Mouse (Mus musculus): Measurements from ENCODE around the gene Agrn. TPM values are rescaled to one million over a fixed set of nuclear protein-coding genes. Genes with fewer than 3 reads are reported as not detected.

Agrn gene
- polyA plus RNA-seq, 1 experiment: 37.5 TPM

GRCm38 (mm10) chr4:156130940-156131339 is 66.3 kb downstream of the Agrn start:
- H3K4me1 ChIP-seq (ENCODE audit: control insufficient read depth, insufficient read depth, low read length): no peaks in the 10 kb centered on the region; the same call in 1 of the 2 replicates
- H3K4me3 ChIP-seq (replicated peaks; ENCODE audit: control insufficient read depth, low read depth, low read length): no peak overlapping the region
- 84% methylated on average over 10 of the region's 10 CpGs for WGBS
- H3K27ac ChIP-seq (ENCODE audit: control insufficient read depth, insufficient read depth, low read depth, low read length, poor library complexity): no peak overlapping the region
- TF ChIP-seq CTCF (IDR thresholded peaks at IDR 0.05; ENCODE audit: control insufficient read depth, insufficient read depth, low read length) (no peak), POLR2A (IDR thresholded peaks at IDR 0.05; ENCODE audit: borderline replicate concordance, control insufficient read depth, low read depth, low read length) (no peak)

GRCm38 (mm10) chr4:156130436-156130835 is 66.9 kb downstream of the Agrn start, which contains the start of gene Rnf223:
Gene Rnf223, plus strand, starts transcription at chr4:156130513.
- Histone ChIP-seq H3K4me1 (ENCODE audit: control insufficient read depth, insufficient read depth, low read length) (no peaks in the 10 kb centered on the region; the same call in 1 of the 2 replicates), H3K27ac (ENCODE audit: control insufficient read depth, insufficient read depth, low read depth, low read length, poor library complexity) (no peak within 1 kb of the TSS), H3K4me3 (replicated peaks; ENCODE audit: control insufficient read depth, low read depth, low read length) (no peak within 1 kb of the TSS)
- no peak for TF ChIP-seq CTCF (IDR thresholded peaks at IDR 0.05; ENCODE audit: control insufficient read depth, insufficient read depth, low read length)
- TF ChIP-seq POLR2A (IDR thresholded peaks at IDR 0.05; ENCODE audit: borderline replicate concordance, control insufficient read depth, low read depth, low read length): no peak
- 84% methylated on average over 15 of the region's 15 CpGs for WGBS

- no peaks in the 10 kb centered on the region for H3K4me1 ChIP-seq (ENCODE audit: control insufficient read depth, insufficient read depth, low read length)
- 71% methylated on average over 5 of the region's 5 CpGs for WGBS
These were observed 68.5 kb downstream of the Agrn start for GRCm38 (mm10) chr4:156128746-156129145.

GRCm38 (mm10) chr4:156126841-156127240 is 70.4 kb downstream of the Agrn start:
- H3K4me1 ChIP-seq (ENCODE audit: control insufficient read depth, insufficient read depth, low read length): no peaks in the 10 kb centered on the region
- no peak overlapping the region for H3K4me3 ChIP-seq (replicated peaks; ENCODE audit: control insufficient read depth, low read depth, low read length)
- TF ChIP-seq POLR2A (IDR thresholded peaks at IDR 0.05; ENCODE audit: borderline replicate concordance, control insufficient read depth, low read depth, low read length) (no peak), CTCF (IDR thresholded peaks at IDR 0.05; ENCODE audit: control insufficient read depth, insufficient read depth, low read length) (no peak)
- no peak overlapping the region for H3K27ac ChIP-seq (ENCODE audit: control insufficient read depth, insufficient read depth, low read depth, low read length, poor library complexity)
- 72% methylated on average over 7 of the region's 7 CpGs for WGBS

More at GRCm38 (mm10) chr4:156128746-156129145, 68.5 kb downstream of the Agrn start:
- Histone ChIP-seq H3K4me3 (replicated peaks; ENCODE audit: control insufficient read depth, low read depth, low read length) (no peak overlapping the region), H3K27ac (ENCODE audit: control insufficient read depth, insufficient read depth, low read depth, low read length, poor library complexity) (no peak overlapping the region)
- TF ChIP-seq CTCF (IDR thresholded peaks at IDR 0.05; ENCODE audit: control insufficient read depth, insufficient read depth, low read length): no peak
- no peak for TF ChIP-seq POLR2A (IDR thresholded peaks at IDR 0.05; ENCODE audit: borderline replicate concordance, control insufficient read depth, low read depth, low read length)

DNA sequence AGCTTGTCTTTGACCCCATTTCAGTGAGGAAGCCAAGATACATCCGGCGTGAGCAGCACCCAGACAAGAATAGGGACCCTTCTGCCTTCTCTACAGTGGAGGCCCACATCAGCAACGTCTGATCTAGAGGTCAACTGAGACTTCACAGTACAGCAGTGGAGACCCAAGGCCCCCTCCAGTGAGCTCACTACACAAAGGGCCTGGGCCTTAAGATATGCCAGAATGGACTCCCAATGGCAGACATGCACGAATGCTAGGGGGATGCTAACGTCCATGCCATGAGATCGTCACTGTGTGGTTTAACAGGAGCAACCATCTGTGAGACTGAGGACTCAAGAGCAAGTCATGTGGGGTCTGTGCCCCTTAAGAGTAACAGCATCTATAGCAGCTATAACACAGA is 71.9 kb downstream of the Agrn start:
- TF ChIP-seq CTCF (IDR thresholded peaks at IDR 0.05; ENCODE audit: control insufficient read depth, insufficient read depth, low read length): no peak
- TF ChIP-seq POLR2A (IDR thresholded peaks at IDR 0.05; ENCODE audit: borderline replicate concordance, control insufficient read depth, low read depth, low read length): no peak
- H3K27ac ChIP-seq (ENCODE audit: control insufficient read depth, insufficient read depth, low read depth, low read length, poor library complexity): no peak overlapping the region
- WGBS: 88% methylated on average over 6 of the region's 6 CpGs

GRCm38 (mm10) chr4:156124077-156124476 is 73.2 kb downstream of the Agrn start:
- 85% methylated on average over 7 of the region's 7 CpGs for WGBS
- no peaks in the 10 kb centered on the region for H3K4me1 ChIP-seq (ENCODE audit: control insufficient read depth, insufficient read depth, low read length)
- no peak overlapping the region for H3K27ac ChIP-seq (ENCODE audit: control insufficient read depth, insufficient read depth, low read depth, low read length, poor library complexity)
- no peak for TF ChIP-seq POLR2A (IDR thresholded peaks at IDR 0.05; ENCODE audit: borderline replicate concordance, control insufficient read depth, low read depth, low read length)
- TF ChIP-seq CTCF (IDR thresholded peaks at IDR 0.05; ENCODE audit: control insufficient read depth, insufficient read depth, low read length): no peak
- H3K4me3 ChIP-seq (replicated peaks; ENCODE audit: control insufficient read depth, low read depth, low read length): no peak overlapping the region

More for the DNA sequence above, 71.9 kb downstream of the Agrn start:
- no peaks in the 10 kb centered on the region for H3K4me1 ChIP-seq (ENCODE audit: control insufficient read depth, insufficient read depth, low read length)
- H3K4me3 ChIP-seq (replicated peaks; ENCODE audit: control insufficient read depth, low read depth, low read length): no peak overlapping the region

Other genes with a start within 250 kb of the Agrn start
- 53.0 and 132 TPM in 2 replicates for gene C1qtnf12, start 235.2 kb downstream of the Agrn start, polyA plus RNA-seq (2011; ENCODE audit: insufficient read depth, insufficient read length, low replicate concordance, missing spikeins)
- 1.8 and 2.0 TPM in 2 replicates for gene B3galt6, start 204.8 kb downstream of the Agrn start, polyA plus RNA-seq (2011; ENCODE audit: insufficient read depth, insufficient read length, low replicate concordance, missing spikeins)
- gene Sdf4, start 204.6 kb downstream of the Agrn start, polyA plus RNA-seq (2011; ENCODE audit: insufficient read depth, insufficient read length, low replicate concordance, missing spikeins): 60.1 and 111 TPM in 2 replicates
- 6.4 and 12.4 TPM in 2 replicates for gene Tnfrsf4, start 183.6 kb downstream of the Agrn start, polyA plus RNA-seq (2011; ENCODE audit: insufficient read depth, insufficient read length, low replicate concordance, missing spikeins)
- 7.9 and 8.0 TPM in 2 replicates for gene Tnfrsf18, start 171.3 kb downstream of the Agrn start, polyA plus RNA-seq (2011; ENCODE audit: insufficient read depth, insufficient read length, low replicate concordance, missing spikeins)
- gene Ttll10, start 138.1 kb downstream of the Agrn start, polyA plus RNA-seq (2011; ENCODE audit: insufficient read depth, insufficient read length, low replicate concordance, missing spikeins): not detected in 2 replicates
- 18.8 and 30.8 TPM in 2 replicates for gene 9430015G10Rik, start 87.5 kb downstream of the Agrn start, polyA plus RNA-seq (2011; ENCODE audit: insufficient read depth, insufficient read length, low replicate concordance, missing spikeins)
- 0.85 TPM in 1 of 2 replicates, not detected in the other for gene Rnf223, start 67.0 kb downstream of the Agrn start, polyA plus RNA-seq (2011; ENCODE audit: insufficient read depth, insufficient read length, low replicate concordance, missing spikeins)
- 134 and 235 TPM in 2 replicates for gene Isg15, start 3.3 kb upstream of the Agrn start, polyA plus RNA-seq (2011; ENCODE audit: insufficient read depth, insufficient read length, low replicate concordance, missing spikeins)
- 8.2 and 9.5 TPM in 2 replicates for gene AW011738, start 5.8 kb upstream of the Agrn start, polyA plus RNA-seq (2011; ENCODE audit: insufficient read depth, insufficient read length, low replicate concordance, missing spikeins)
- 0.99 and 1.8 TPM in 2 replicates for gene Perm1, start 18.4 kb upstream of the Agrn start, polyA plus RNA-seq (2011; ENCODE audit: insufficient read depth, insufficient read length, low replicate concordance, missing spikeins)
- gene Plekhn1, start 37.4 kb upstream of the Agrn start, polyA plus RNA-seq (2011; ENCODE audit: insufficient read depth, insufficient read length, low replicate concordance, missing spikeins): 15.7 and 42.5 TPM in 2 replicates
- gene Noc2l, start 38.5 kb upstream of the Agrn start, polyA plus RNA-seq (2011; ENCODE audit: insufficient read depth, insufficient read length, low replicate concordance, missing spikeins): 42.7 and 68.9 TPM in 2 replicates
- gene Samd11, start 58.2 kb upstream of the Agrn start, polyA plus RNA-seq (2011; ENCODE audit: insufficient read depth, insufficient read length, low replicate concordance, missing spikeins): 56.6 and 90.7 TPM in 2 replicates
- gene Vmn2r-ps159, start 133.6 kb upstream of the Agrn start, polyA plus RNA-seq (2011; ENCODE audit: insufficient read depth, insufficient read length, low replicate concordance, missing spikeins): not detected in 2 replicates